Mouse (Mus musculus) forebrain, postnatal 0 days (tissue): ENCODE measurements around the gene Tmem230. TPM values are rescaled to one million over a fixed set of nuclear protein-coding genes. Genes with fewer than 3 reads are reported as not detected.

Experiments used
- ATAC-seq: fragments of 200-750 bp; cut with Nextera tagmentation; 2 replicates; pipeline ENCODE4 v1.8.0; 2017; ENCODE audit warnings: mild to moderate bottlenecking, moderate library complexity
- DNase-seq: peaks from one replicate; pipeline ENCODE4 v3.0.0-alpha.2; 2015
- H3K27ac ChIP-seq: fragments of 300-500 bp; sonication (generic); 2 replicates; pipeline ENCODE4 v1.5.1; 2014; ENCODE audit warnings: low read depth, mild to moderate bottlenecking, antibody characterized with exemption, low read length, moderate library complexity, mixed read lengths
- H3K27me3 ChIP-seq: fragments of 300-500 bp; sonication (generic); 2 replicates; pipeline ENCODE4 v1.6.1; 2014; ENCODE audit warnings: mild to moderate bottlenecking, low read length, mixed read lengths; ENCODE audit not compliant: insufficient read depth
- H3K36me3 ChIP-seq: fragments of 300-500 bp; sonication (generic); 2 replicates; pipeline ENCODE4 v1.6.1; 2014; ENCODE audit warnings: mild to moderate bottlenecking, moderate library complexity; ENCODE audit not compliant: insufficient read depth
- H3K4me1 ChIP-seq: fragments of 300-500 bp; sonication (generic); 2 replicates; pipeline ENCODE4 v1.6.1; 2014; ENCODE audit warnings: antibody characterized with exemption; ENCODE audit not compliant: insufficient read depth
- H3K4me2 ChIP-seq: fragments of 300-500 bp; sonication (generic); 2 replicates; pipeline ENCODE4 v1.6.1; 2014; ENCODE audit warnings: low read depth, mild to moderate bottlenecking, moderate library complexity
- H3K4me3 ChIP-seq: fragments of 300-500 bp; sonication (generic); 2 replicates; pipeline ENCODE4 v1.5.1; 2014; ENCODE audit warnings: low read depth, low read length, mixed read lengths
- H3K9ac ChIP-seq: fragments of 300-500 bp; sonication (generic); 2 replicates; pipeline ENCODE4 v1.6.1; 2014; ENCODE audit warnings: mild to moderate bottlenecking
- H3K9me3 ChIP-seq: fragments of 300-500 bp; sonication (generic); 2 replicates; pipeline ENCODE4 v1.6.1; 2016; ENCODE audit warnings: low read length
- CTCF ChIP-seq: sonication (generic); IDR thresholded peaks from 2 replicates; pipeline ENCODE4 v1.5.1; 2016; ENCODE audit warnings: antibody characterized with exemption, control low read depth, low read depth
- WGBS: fragments of 180-500 bp; shearing (Covaris S2); extraction: QIAGEN DNeasy Blood & Tissue Kit; methylation state at CpG from one replicate; pipeline ENCODE4 v1.1.7; 2014; 5-methylcytosine and 5-hydroxymethylcytosine counted together
- polyA plus RNA-seq: library from polyadenylated mRNA; unstranded; fragments of >200 nt; fragmentation: Nextera tagmentation; extraction: Ambion mirVana; gene quantifications from 2 replicates; pipeline ENCODE4 v1.2.1, GENCODE M21; 2015
- total RNA-seq: library from RNA; depleted of rRNA; stranded (reverse); fragments of >200 nt; gene quantifications from 2 replicates; pipeline ENCODE4 v1.2.3, GENCODE M21; 2014; rRNA removed

The Tmem230 gene
- total and polyA plus RNA-seq, 2 experiments from 2014 or later, result 47.0 to 47.1 TPM

GRCm38 (mm10) chr2:132203773-132204172 lies 43.8 kb downstream of the Tmem230 start:
- Histone ChIP-seq H3K9ac (no peak overlapping the region), H3K4me2 (no peak overlapping the region), H3K36me3 (no peaks in the 10 kb centered on the region), H3K4me3 (no peak overlapping the region), H3K4me1 (no peaks in the 10 kb centered on the region), H3K27ac (no peak overlapping the region), H3K27me3 (no peaks in the 10 kb centered on the region), H3K9me3 (no peaks in the 10 kb centered on the region)
- ATAC-seq, result no peak
- DNase-seq, result no peak
- no peak for TF ChIP-seq CTCF
- 87% methylated on average over 3 of the region's 3 CpGs for WGBS

- Histone ChIP-seq H3K9me3 (no peaks in the 10 kb centered on the region), H3K36me3 (no peaks in the 10 kb centered on the region), H3K4me1 (no peaks in the 10 kb centered on the region), H3K4me2 (no peak overlapping the region), H3K27ac (no peak overlapping the region), H3K9ac (no peak overlapping the region), H3K4me3 (no peak overlapping the region), H3K27me3 (no peaks in the 10 kb centered on the region)
- 83% methylated on average over 3 of the region's 3 CpGs for WGBS
- ATAC-seq (no peak), DNase-seq (no peak)
- no peak for TF ChIP-seq CTCF
Observed at GRCm38 (mm10) chr2:132203186-132203585, 44.4 kb downstream of the Tmem230 start.

- DNase-seq (no peak), ATAC-seq (no peak; the same call in 1 of the 2 replicates)
- no peak for TF ChIP-seq CTCF
- H3K4me1 ChIP-seq, result no peaks in the 10 kb centered on the region
- no peak overlapping the region for H3K9ac ChIP-seq
- H3K4me2 ChIP-seq, result no peak overlapping the region
- no peak overlapping the region for H3K27ac ChIP-seq
- no peak overlapping the region for H3K4me3 ChIP-seq
- H3K36me3 ChIP-seq, result no peaks in the 10 kb centered on the region
- no peaks in the 10 kb centered on the region for H3K9me3 ChIP-seq
- WGBS, result 83% methylated on average over 9 of the region's 9 CpGs
- no peaks in the 10 kb centered on the region for H3K27me3 ChIP-seq
Observed at GRCm38 (mm10) chr2:132198017-132198933, 49.3 kb downstream of the Tmem230 start.

GRCm38 (mm10) chr2:132195602-132196001 lies 52.0 kb downstream of the Tmem230 start:
- H3K9ac ChIP-seq, result no peak overlapping the region
- no peaks in the 10 kb centered on the region for H3K27me3 ChIP-seq
- H3K4me2 ChIP-seq, result no peak overlapping the region
- no peaks in the 10 kb centered on the region for H3K36me3 ChIP-seq
- no peaks in the 10 kb centered on the region for H3K9me3 ChIP-seq
- DNase-seq, result no peak
- H3K27ac ChIP-seq, result no peak overlapping the region
- no peaks in the 10 kb centered on the region; the same call in 1 of the 2 replicates for H3K4me1 ChIP-seq
- no peak for ATAC-seq
- WGBS, result 68% methylated on average over 2 of the region's 2 CpGs
- no peak for TF ChIP-seq CTCF
- no peak overlapping the region for H3K4me3 ChIP-seq

GRCm38 (mm10) chr2:132190602-132191161 lies 56.9 kb downstream of the Tmem230 start:
- Histone ChIP-seq H3K9me3 (no peaks in the 10 kb centered on the region), H3K4me1 (no peaks in the 10 kb centered on the region; the same call in 1 of the 2 replicates), H3K36me3 (no peaks in the 10 kb centered on the region), H3K27me3 (no peaks in the 10 kb centered on the region), H3K4me3 (no peak overlapping the region), H3K27ac (no peak overlapping the region), H3K4me2 (no peak overlapping the region), H3K9ac (no peak overlapping the region)
- no peak for TF ChIP-seq CTCF
- ATAC-seq (peak; percentile 36; the same call in 1 of the 2 replicates), DNase-seq (peak; percentile 78)
- WGBS, result 43% methylated on average over 3 of the region's 3 CpGs

Other genes starting within 250 kb of the Tmem230 start
- gene Rassf2, start 217.5 kb downstream of the Tmem230 start, total RNA-seq, result 32.8 and 33.5 TPM in 2 replicates
- gene Rassf2, start 217.5 kb downstream of the Tmem230 start, polyA plus RNA-seq, result 15.3 and 19.4 TPM in 2 replicates
- gene Slc23a2, start 102.7 kb downstream of the Tmem230 start, total RNA-seq, result 49.2 and 57.2 TPM in 2 replicates
- gene Slc23a2, start 102.7 kb downstream of the Tmem230 start, polyA plus RNA-seq, result 29.0 and 36.2 TPM in 2 replicates
- 141 and 151 TPM in 2 replicates for gene Pcna, start 5.5 kb upstream of the Tmem230 start, total RNA-seq
- 124 and 136 TPM in 2 replicates for gene Pcna, start 5.5 kb upstream of the Tmem230 start, polyA plus RNA-seq
- 56.7 and 85.1 TPM in 2 replicates for gene Cds2, start 15.3 kb upstream of the Tmem230 start, total RNA-seq
- 14.6 and 27.7 TPM in 2 replicates for gene Cds2, start 15.3 kb upstream of the Tmem230 start, polyA plus RNA-seq
- gene Prokr2, start 137.6 kb upstream of the Tmem230 start, total RNA-seq, result 28.5 and 47.7 TPM in 2 replicates
- gene Prokr2, start 137.6 kb upstream of the Tmem230 start, polyA plus RNA-seq, result 9.0 and 14.0 TPM in 2 replicates